Mouse (Mus musculus) stomach, embryonic 16.5 days (tissue): ENCODE measurements at regions not wholly inside any gene's neighbourhood (a gene's known extent, or its start where the extent isn't known, plus 50 kb on each side); places are given as distances from the start of the nearest gene placed in this dataset.

Experiments
- ATAC-seq: fragments of 200-750 bp; cut with Nextera tagmentation; 2 replicates; pipeline ENCODE4 v1.8.0; 2017; ENCODE audit warnings: moderate number of reproducible peaks, moderate TSS enrichment; ENCODE audit not compliant: insufficient read depth, low FRiP score
- H3K27ac ChIP-seq: fragments of 300-500 bp; sonication (generic); 2 replicates; pipeline ENCODE4 v1.5.1; 2014; ENCODE audit warnings: low read length
- H3K27me3 ChIP-seq: fragments of 300-500 bp; sonication (generic); 2 replicates; pipeline ENCODE4 v1.6.1; 2014; ENCODE audit warnings: low read length, control low read depth, mixed read lengths; ENCODE audit not compliant: control insufficient read depth, insufficient read depth
- H3K36me3 ChIP-seq: fragments of 300-500 bp; sonication (generic); 2 replicates; pipeline ENCODE4 v1.6.1; 2014; ENCODE audit warnings: low read length; ENCODE audit not compliant: control insufficient read depth, insufficient read depth
- H3K4me1 ChIP-seq: fragments of 300-500 bp; sonication (generic); 2 replicates; pipeline ENCODE4 v1.6.1; 2014; ENCODE audit warnings: low read length, control low read depth, mixed read lengths; ENCODE audit not compliant: control insufficient read depth, insufficient read depth
- H3K4me2 ChIP-seq: fragments of 300-500 bp; sonication (generic); 2 replicates; pipeline ENCODE4 v1.6.1; 2014; ENCODE audit warnings: low read depth, low read length, mixed read lengths
- H3K4me3 ChIP-seq: fragments of 300-500 bp; sonication (generic); replicated peaks from 2 replicates; pipeline ENCODE4 v1.5.1; 2014; ENCODE audit warnings: mild to moderate bottlenecking, low read length
- H3K9ac ChIP-seq: fragments of 300-500 bp; sonication (generic); 2 replicates; pipeline ENCODE4 v1.6.1; 2014; ENCODE audit warnings: low read length
- H3K9me3 ChIP-seq: fragments of 300-500 bp; sonication (generic); replicated peaks from 2 replicates; pipeline ENCODE4 v1.6.1; 2016; ENCODE audit warnings: low read length, control low read depth; ENCODE audit not compliant: control insufficient read depth
- WGBS: fragments of 180-500 bp; shearing (Covaris S2); extraction: QIAGEN DNeasy Blood & Tissue Kit; methylation state at CpG from one replicate; pipeline ENCODE4 v1.1.7; 2014; 5-methylcytosine and 5-hydroxymethylcytosine counted together

- no peaks in the 10 kb centered on the region for H3K9me3 ChIP-seq
- H3K4me3 ChIP-seq: no peak overlapping the region
- H3K36me3 ChIP-seq: no peaks in the 10 kb centered on the region
- H3K27me3 ChIP-seq: no peaks in the 10 kb centered on the region
- no peak for ATAC-seq
- H3K9ac ChIP-seq: no peak overlapping the region
- 82% methylated on average over 14 of the region's 14 CpGs for WGBS
- H3K4me1 ChIP-seq: no peaks in the 10 kb centered on the region
- H3K27ac ChIP-seq: no peak overlapping the region
- no peak overlapping the region for H3K4me2 ChIP-seq
Observed at GRCm38 (mm10) chr14:71281568-71281967, 681.9 kb upstream of the Fam160b2 start.

GRCm38 (mm10) chr14:71276309-71276791, 676.7 kb upstream of the Fam160b2 start:
- Histone ChIP-seq H3K4me1 (no peaks in the 10 kb centered on the region), H3K27me3 (no peaks in the 10 kb centered on the region), H3K4me3 (no peak overlapping the region), H3K27ac (no peak overlapping the region), H3K9me3 (no peaks in the 10 kb centered on the region), H3K9ac (0 out of 2 replicates have a peak overlapping the region, but pooled peaks have one; percentile 16), H3K36me3 (no peaks in the 10 kb centered on the region), H3K4me2 (no peak overlapping the region)
- no peak for ATAC-seq
- 46% methylated on average over 12 of the region's 12 CpGs for WGBS

- 87% methylated on average over 2 of the region's 2 CpGs for WGBS
- Histone ChIP-seq H3K27me3 (no peaks in the 10 kb centered on the region), H3K4me1 (no peaks in the 10 kb centered on the region), H3K4me3 (no peak overlapping the region), H3K36me3 (no peaks in the 10 kb centered on the region), H3K27ac (no peak overlapping the region), H3K4me2 (no peak overlapping the region), H3K9me3 (no peaks in the 10 kb centered on the region), H3K9ac (no peak overlapping the region)
- no peak for ATAC-seq
Observed at GRCm38 (mm10) chr14:71272470-71272869, 672.8 kb upstream of the Fam160b2 start.

DNA sequence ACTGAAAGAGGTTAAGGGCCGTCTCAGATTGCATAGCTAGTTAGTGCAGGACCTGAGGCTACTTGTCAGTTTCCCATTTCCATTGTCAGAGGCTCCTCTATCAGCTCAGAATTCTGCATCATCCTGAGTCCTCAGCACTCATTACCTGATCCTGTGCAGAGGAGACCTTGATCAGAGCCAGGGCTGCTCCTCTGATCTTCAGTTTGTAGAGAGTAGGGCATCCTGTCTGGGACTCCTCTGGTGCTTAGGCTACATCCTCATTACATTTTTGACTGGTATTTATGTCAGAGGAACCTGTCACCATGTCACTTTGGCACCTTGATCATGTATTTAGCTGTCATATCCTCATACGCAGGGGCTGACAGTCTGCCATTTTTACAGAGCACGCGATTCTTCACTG, 658.0 kb upstream of the Fam160b2 start:
- no peaks in the 10 kb centered on the region for H3K9me3 ChIP-seq
- H3K4me2 ChIP-seq: no peak overlapping the region
- 84% methylated on average over 4 of the region's 4 CpGs for WGBS
- no peaks in the 10 kb centered on the region for H3K27me3 ChIP-seq
- H3K4me3 ChIP-seq: no peak overlapping the region
- no peak overlapping the region for H3K9ac ChIP-seq
- no peaks in the 10 kb centered on the region for H3K36me3 ChIP-seq
- no peak for ATAC-seq
- H3K4me1 ChIP-seq: no peaks in the 10 kb centered on the region
- no peak overlapping the region for H3K27ac ChIP-seq

DNA sequence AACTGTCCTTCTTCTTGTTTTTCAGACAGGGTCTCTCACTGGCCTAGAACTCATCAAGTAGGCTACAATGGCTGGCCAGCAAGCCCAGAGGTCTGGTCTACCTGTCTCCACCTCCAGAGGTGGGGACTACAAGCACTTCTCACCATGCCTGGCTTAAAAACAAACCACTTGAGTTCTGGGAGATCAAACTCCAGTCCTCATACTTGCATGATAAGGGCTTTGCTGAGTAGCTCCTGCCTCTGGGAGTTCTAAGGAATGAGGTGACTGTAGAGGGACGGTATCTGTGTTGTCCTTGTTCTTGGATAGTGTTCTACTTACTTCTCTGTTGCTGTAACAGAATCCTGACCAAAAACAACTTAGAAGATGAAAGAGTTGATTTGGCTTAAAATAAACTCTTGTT, 654.6 kb upstream of the Fam160b2 start:
- no peak for ATAC-seq
- WGBS: 70% methylated on average over 1 of the region's 1 CpGs
- H3K4me1 ChIP-seq: no peaks in the 10 kb centered on the region; the same call in 1 of the 2 replicates
- H3K4me3 ChIP-seq: no peak overlapping the region
- no peak overlapping the region for H3K4me2 ChIP-seq
- H3K36me3 ChIP-seq: no peaks in the 10 kb centered on the region
- no peaks in the 10 kb centered on the region for H3K9me3 ChIP-seq
- H3K27ac ChIP-seq: no peak overlapping the region
- no peaks in the 10 kb centered on the region for H3K27me3 ChIP-seq
- H3K9ac ChIP-seq: no peak overlapping the region

DNA sequence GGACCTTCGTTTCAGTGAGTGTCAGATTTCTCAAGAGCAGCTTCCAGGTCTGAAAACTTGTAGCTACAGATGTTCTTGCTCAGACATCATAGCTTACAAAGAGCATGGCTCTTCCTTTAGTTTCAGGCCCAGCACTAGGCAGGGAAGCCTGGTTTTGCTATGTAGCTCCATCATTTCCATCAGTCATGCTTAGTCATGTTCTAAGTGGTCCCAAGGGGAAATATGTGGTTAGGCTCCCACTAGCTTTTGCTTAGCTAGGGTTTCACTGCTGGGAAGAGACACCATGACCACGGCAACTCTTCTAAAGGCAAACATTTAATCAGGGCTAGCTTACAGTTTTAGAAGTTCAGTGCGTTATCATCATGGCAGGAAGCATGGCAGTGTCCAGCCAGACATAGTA, 652.5 kb upstream of the Fam160b2 start:
- Histone ChIP-seq H3K4me3 (no peak overlapping the region), H3K27me3 (no peaks in the 10 kb centered on the region), H3K9ac (no peak overlapping the region), H3K4me1 (no peaks in the 10 kb centered on the region; the same call in 1 of the 2 replicates), H3K36me3 (no peaks in the 10 kb centered on the region), H3K27ac (no peak overlapping the region), H3K4me2 (no peak overlapping the region), H3K9me3 (no peaks in the 10 kb centered on the region)
- 67% methylated on average over 3 of the region's 3 CpGs for WGBS
- no peak for ATAC-seq

DNA sequence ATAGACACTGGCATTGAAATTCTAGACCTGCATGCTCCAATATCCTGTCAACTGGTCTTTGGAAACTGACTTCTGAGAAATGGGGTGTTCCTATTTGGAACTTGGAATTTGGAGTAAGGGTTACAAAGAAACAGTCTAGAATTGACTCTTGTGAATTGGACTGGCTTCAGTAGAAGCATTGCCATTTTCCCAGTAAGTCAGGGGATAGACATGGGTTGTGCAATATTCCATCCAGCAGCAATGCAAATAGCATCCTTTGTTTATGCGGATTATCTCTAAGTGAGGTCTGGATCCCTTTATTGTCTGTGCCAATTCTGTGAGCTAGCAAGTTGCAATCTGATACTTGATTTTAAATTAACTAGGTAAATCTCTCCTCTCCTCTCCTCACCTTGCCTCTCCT, 651.5 kb upstream of the Fam160b2 start:
- ATAC-seq: no peak
- Histone ChIP-seq H3K27me3 (no peaks in the 10 kb centered on the region), H3K27ac (no peak overlapping the region), H3K36me3 (no peaks in the 10 kb centered on the region), H3K4me1 (no peaks in the 10 kb centered on the region; the same call in 1 of the 2 replicates), H3K4me2 (no peak overlapping the region), H3K9me3 (no peaks in the 10 kb centered on the region), H3K9ac (no peak overlapping the region), H3K4me3 (no peak overlapping the region)
- WGBS: 97% methylated on average over 1 of the region's 1 CpGs

DNA sequence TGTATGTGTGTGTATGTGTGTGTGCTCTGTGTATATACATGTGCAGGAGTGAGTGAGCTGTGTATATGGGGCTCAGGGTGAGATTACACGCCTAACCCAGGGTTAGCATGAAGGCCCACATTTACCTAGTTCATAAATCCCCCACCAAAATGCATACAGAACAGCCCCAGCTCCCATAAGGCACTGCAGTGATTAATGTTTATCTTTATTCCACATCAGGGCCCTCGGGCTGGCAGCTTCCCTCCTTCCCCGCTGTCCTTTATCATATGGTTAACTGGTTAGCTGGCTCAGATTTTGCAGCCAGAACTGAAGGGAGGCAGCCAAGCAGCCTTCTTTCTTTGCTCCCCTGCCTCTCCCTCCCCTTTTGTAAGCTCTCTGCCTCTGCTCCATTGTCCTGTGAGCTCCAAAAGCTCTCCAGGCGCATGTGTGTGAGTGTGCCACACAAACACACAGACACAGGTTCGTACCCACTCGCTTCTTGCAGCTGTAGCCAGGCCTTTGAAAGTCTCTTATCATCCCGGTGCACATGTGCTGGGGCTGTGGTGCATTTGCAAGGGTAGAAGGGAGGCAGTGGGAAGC, 649.8 kb upstream of the Fam160b2 start:
- WGBS: 45% methylated on average over 7 of the region's 7 CpGs
- Histone ChIP-seq H3K9me3 (no peaks in the 10 kb centered on the region), H3K36me3 (no peaks in the 10 kb centered on the region), H3K9ac (no peak overlapping the region), H3K4me2 (no peak overlapping the region), H3K4me1 (no peaks in the 10 kb centered on the region; the same call in 1 of the 2 replicates), H3K4me3 (no peak overlapping the region), H3K27me3 (no peaks in the 10 kb centered on the region), H3K27ac (no peak overlapping the region; the same call in 1 of the 2 replicates)
- no peak for ATAC-seq

- no peak for ATAC-seq
- no peaks in the 10 kb centered on the region; the same call in 1 of the 2 replicates for H3K4me1 ChIP-seq
- no peaks in the 10 kb centered on the region for H3K36me3 ChIP-seq
- WGBS: 71% methylated on average over 2 of the region's 2 CpGs
- H3K9me3 ChIP-seq: no peaks in the 10 kb centered on the region
- no peak overlapping the region for H3K27ac ChIP-seq
- H3K9ac ChIP-seq: no peak overlapping the region
- no peaks in the 10 kb centered on the region for H3K27me3 ChIP-seq
- no peak overlapping the region for H3K4me2 ChIP-seq
- no peak overlapping the region for H3K4me3 ChIP-seq
Observed at GRCm38 (mm10) chr14:71248534-71248933, 648.9 kb upstream of the Fam160b2 start.
